Mouse (Mus musculus): Measurements from ENCODE around the gene Mical3. TPM values are rescaled to one million over a fixed set of nuclear protein-coding genes. Genes with fewer than 3 reads are reported as not detected.

Mical3 gene
- polyA plus RNA-seq, 1 experiment, result 57.5 TPM

DNA sequence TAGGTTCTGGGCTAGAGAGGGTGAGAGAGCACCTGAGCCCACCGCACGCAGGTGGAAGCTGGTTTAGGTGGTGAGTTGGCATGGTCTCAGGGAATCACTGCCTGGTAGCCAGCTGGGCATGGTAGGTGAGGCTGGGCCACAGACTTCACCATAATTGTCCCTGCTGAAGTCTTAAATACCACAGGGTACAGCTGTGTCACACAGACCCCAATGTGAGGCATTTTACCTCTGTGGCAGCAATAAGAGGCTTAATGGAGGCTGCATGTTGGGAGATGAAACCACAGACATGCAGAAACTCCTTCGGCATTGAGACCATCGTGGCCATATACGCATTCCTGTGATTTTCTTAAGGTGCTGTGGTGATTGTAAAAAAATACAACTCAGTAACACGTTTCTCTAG is 178.3 kb downstream of the Mical3 start:
- DNase-seq (ENCODE audit: low read depth), result no peak
- TF ChIP-seq POLR2A (IDR thresholded peaks at IDR 0.05; ENCODE audit: borderline replicate concordance, extremely low read depth, insufficient read depth, insufficient read length, poor library complexity, severe bottlenecking) (no peak), CTCF (IDR thresholded peaks at IDR 0.05; ENCODE audit: borderline replicate concordance, extremely low read depth, insufficient read depth, insufficient read length) (no peak)

DNA sequence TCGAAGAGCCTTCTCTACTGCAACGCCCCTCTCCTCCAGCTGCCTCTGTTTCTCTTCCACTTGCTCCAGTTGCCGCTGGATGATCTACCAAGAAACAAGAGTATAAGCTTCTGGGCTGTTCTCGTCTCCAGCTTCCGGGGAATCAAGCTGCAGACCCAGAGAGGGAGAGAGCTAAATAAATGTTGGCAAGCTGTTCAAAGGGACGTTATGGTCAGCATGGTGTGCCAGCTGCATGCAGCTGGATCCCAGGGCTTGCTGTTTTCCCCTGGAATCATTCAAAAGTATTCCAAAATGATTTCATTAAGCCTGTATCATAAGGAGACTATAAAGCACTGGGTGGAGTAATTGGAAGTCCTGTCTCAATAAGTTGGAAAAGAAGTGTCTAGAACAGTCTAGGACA is 179.5 kb downstream of the Mical3 start:
- no peak for DNase-seq (ENCODE audit: low read depth)

DNA sequence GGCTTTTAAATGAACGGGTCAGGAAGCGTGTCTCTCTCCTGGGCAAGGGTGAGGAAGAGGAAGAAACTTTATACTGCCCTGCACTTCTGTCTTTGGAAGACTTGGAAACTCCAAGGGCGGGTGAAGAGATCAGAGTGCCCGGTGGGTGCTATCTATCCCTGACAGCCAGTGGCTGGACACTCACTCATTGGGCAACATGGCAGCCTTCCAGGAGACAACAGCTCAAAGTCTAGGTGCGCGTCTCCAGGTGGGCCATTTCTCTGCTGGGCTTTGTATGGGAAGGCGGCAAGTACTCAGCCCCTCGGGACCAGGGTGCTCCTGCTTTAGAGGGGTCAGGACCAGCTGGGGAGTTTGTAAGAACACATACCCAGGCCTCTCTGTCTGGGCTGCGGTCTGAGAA is 185.3 kb downstream of the Mical3 start:
- DNase-seq (ENCODE audit: low read depth), result no peak
- no peak for TF ChIP-seq POLR2A (IDR thresholded peaks at IDR 0.05; ENCODE audit: borderline replicate concordance, extremely low read depth, insufficient read depth, insufficient read length, poor library complexity, severe bottlenecking)
- TF ChIP-seq CTCF (IDR thresholded peaks at IDR 0.05; ENCODE audit: borderline replicate concordance, extremely low read depth, insufficient read depth, insufficient read length), result no peak

More for the DNA sequence above, 179.5 kb downstream of the Mical3 start:
- TF ChIP-seq POLR2A (IDR thresholded peaks at IDR 0.05; ENCODE audit: borderline replicate concordance, extremely low read depth, insufficient read depth, insufficient read length, poor library complexity, severe bottlenecking) (no peak), CTCF (IDR thresholded peaks at IDR 0.05; ENCODE audit: borderline replicate concordance, extremely low read depth, insufficient read depth, insufficient read length) (no peak)

DNA sequence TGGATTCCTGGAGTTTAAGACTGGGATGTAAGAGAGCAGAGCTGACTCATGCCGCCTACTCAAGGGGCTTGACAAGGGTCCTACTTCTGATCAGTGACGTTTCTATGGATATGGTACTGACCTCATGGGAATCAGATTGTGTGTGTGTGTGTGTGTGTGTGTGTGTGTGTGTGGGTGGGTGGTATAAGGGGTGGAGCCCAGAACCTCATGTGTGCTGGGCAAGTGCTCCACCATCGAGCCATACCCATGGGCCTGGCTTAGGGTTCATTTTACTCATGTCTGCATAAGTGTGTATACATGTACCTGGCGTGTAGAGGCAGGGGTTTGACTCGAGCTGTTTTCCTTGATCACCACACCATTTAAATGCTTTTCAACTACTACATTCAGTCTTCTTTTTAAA is 186.8 kb downstream of the Mical3 start:
- no peak for TF ChIP-seq POLR2A (IDR thresholded peaks at IDR 0.05; ENCODE audit: borderline replicate concordance, extremely low read depth, insufficient read depth, insufficient read length, poor library complexity, severe bottlenecking)
- no peak for TF ChIP-seq CTCF (IDR thresholded peaks at IDR 0.05; ENCODE audit: borderline replicate concordance, extremely low read depth, insufficient read depth, insufficient read length)
- DNase-seq (ENCODE audit: low read depth), result no peak

DNA sequence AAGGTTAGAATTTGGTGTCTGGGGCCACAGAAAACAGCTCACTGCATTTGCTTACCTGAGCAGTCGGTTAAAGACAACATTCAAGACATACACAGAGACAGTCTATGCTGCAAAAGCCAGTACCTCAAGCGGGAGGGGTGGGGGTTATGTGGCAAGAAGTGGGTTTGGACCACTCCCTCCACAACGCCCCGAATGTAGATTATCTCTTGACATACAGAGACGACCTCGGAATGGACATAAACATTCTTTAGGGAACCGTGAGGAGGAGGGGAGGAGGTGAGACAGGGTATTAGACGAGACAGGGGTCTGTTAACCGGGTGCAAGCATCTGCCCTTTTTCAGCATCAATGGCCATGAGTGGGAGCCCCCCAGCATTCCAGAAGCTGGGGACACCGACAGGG is 187.2 kb downstream of the Mical3 start:
- TF ChIP-seq CTCF (IDR thresholded peaks at IDR 0.05; ENCODE audit: borderline replicate concordance, extremely low read depth, insufficient read depth, insufficient read length) (no peak), POLR2A (IDR thresholded peaks at IDR 0.05; ENCODE audit: borderline replicate concordance, extremely low read depth, insufficient read depth, insufficient read length, poor library complexity, severe bottlenecking) (no peak)
- no peak for DNase-seq (ENCODE audit: low read depth)

DNA sequence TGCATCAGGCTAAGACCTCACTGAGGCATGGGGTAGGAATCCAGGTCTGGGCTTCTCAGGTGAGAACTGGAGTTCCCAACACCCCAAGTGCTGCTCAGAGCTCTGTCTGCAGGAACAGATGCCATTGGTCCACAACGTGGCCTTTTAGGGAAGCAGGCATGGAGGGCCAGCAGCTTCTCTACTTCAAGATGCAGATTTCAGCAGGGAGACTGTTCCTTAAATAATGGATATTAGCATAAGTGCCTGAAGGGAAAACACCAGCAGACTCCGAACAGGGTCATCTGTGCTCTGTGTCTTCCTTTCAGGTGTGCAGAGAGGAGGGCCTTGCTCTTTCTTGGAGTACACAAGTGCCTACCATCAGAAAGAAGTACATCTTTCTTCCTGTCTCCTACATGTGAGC is 187.7 kb downstream of the Mical3 start:
- TF ChIP-seq POLR2A (IDR thresholded peaks at IDR 0.05; ENCODE audit: borderline replicate concordance, extremely low read depth, insufficient read depth, insufficient read length, poor library complexity, severe bottlenecking) (no peak), CTCF (IDR thresholded peaks at IDR 0.05; ENCODE audit: borderline replicate concordance, extremely low read depth, insufficient read depth, insufficient read length) (no peak)
- DNase-seq (ENCODE audit: low read depth), result no peak

DNA sequence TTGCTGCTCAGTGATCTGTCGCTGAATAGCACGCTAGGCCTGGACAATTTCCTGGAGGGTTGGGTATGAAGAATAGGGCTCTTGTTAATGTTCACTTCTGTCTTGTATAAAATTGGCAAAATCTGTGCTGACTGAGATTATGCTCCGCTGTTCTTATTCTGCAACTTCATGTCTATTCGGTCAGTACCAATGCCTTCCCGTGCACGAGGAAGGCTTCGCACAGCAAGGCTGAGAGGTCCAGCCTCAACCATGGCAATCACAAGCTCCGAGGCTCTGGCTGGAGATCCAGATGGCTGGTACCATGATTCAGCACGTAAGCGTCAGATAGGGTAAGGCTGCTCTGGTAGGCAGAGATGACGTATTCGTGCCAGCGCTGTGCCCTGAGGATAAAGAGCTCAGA is 189.2 kb downstream of the Mical3 start:
- DNase-seq (ENCODE audit: low read depth), result no peak
- TF ChIP-seq CTCF (IDR thresholded peaks at IDR 0.05; ENCODE audit: borderline replicate concordance, extremely low read depth, insufficient read depth, insufficient read length), result no peak
- TF ChIP-seq POLR2A (IDR thresholded peaks at IDR 0.05; ENCODE audit: borderline replicate concordance, extremely low read depth, insufficient read depth, insufficient read length, poor library complexity, severe bottlenecking), result no peak

DNA sequence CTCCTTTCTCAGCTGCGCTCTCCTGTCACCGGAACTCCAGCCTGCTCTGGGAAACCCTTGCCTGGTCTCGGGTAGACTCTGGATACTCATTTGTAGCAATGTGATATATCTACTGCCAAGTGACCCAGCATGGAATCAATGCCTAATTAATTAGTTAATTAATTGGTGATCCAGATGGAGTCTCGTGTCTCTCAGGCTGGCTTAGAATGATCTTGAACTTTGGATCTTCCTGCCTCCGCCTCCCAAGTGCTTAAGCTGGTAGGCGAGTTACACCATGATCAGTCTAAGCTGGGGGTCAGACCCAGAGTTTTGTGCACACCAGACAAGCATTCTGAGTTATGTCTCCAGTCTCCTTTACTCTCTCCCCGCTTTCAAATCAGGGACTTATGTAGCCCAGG is 189.7 kb downstream of the Mical3 start:
- DNase-seq (ENCODE audit: low read depth), result no peak
- no peak for TF ChIP-seq POLR2A (IDR thresholded peaks at IDR 0.05; ENCODE audit: borderline replicate concordance, extremely low read depth, insufficient read depth, insufficient read length, poor library complexity, severe bottlenecking)
- TF ChIP-seq CTCF (IDR thresholded peaks at IDR 0.05; ENCODE audit: borderline replicate concordance, extremely low read depth, insufficient read depth, insufficient read length), result no peak

DNA sequence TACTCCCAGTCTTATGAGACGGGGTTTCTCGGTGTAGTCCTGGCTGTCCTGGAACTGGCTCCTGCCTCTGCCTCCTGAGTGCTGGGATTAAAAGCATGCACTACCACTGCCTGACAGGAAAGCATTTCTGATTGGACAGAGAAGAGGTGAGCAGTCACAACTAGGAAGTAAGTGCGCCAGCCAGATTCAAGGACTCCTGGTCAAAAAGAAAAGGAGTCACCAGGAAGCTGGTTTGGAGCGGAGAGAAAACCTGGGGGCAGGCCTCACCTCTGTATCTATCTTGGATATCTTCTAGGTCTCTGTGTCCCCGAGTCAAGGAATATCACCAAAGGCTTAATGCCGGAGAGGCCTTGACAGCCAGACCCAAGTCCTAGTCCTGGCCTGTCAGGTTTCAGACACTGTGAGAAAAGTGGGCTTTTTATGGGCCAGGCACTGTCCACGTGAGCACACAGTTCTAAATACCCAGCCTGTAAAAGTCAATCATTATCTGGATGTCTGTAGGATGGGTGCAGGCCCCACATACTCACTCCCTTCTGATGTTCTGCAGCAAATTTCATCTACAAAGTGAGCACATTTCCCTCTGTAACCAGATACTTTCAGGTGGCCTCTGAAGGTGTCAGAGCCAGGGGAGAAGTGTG is 190.2 kb downstream of the Mical3 start:
- no peak for TF ChIP-seq CTCF (IDR thresholded peaks at IDR 0.05; ENCODE audit: borderline replicate concordance, extremely low read depth, insufficient read depth, insufficient read length)
- TF ChIP-seq POLR2A (IDR thresholded peaks at IDR 0.05; ENCODE audit: borderline replicate concordance, extremely low read depth, insufficient read depth, insufficient read length, poor library complexity, severe bottlenecking), result no peak
- no peak for DNase-seq (ENCODE audit: low read depth)

DNA sequence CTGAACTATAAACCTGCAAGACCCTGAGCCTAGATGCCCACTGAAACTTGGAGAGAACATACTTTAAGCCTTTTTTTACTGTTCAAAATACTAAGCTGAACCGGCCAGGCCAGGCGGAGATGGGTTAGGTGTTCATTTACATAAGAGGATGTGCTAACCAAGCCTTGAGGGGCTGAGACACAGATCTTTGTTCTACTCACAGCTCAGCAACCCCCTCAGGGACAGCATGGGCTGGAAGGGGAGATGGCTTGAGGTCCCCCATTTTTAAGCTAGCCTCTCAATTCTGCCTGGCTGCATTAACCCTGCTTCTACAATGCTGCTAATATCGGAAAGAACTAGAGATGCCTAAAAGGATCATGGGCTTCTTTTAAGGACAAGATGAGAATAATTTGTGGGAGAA is 191.0 kb downstream of the Mical3 start:
- TF ChIP-seq CTCF (IDR thresholded peaks at IDR 0.05; ENCODE audit: borderline replicate concordance, extremely low read depth, insufficient read depth, insufficient read length), result no peak
- no peak for TF ChIP-seq POLR2A (IDR thresholded peaks at IDR 0.05; ENCODE audit: borderline replicate concordance, extremely low read depth, insufficient read depth, insufficient read length, poor library complexity, severe bottlenecking)
- DNase-seq (ENCODE audit: low read depth), result no peak

DNA sequence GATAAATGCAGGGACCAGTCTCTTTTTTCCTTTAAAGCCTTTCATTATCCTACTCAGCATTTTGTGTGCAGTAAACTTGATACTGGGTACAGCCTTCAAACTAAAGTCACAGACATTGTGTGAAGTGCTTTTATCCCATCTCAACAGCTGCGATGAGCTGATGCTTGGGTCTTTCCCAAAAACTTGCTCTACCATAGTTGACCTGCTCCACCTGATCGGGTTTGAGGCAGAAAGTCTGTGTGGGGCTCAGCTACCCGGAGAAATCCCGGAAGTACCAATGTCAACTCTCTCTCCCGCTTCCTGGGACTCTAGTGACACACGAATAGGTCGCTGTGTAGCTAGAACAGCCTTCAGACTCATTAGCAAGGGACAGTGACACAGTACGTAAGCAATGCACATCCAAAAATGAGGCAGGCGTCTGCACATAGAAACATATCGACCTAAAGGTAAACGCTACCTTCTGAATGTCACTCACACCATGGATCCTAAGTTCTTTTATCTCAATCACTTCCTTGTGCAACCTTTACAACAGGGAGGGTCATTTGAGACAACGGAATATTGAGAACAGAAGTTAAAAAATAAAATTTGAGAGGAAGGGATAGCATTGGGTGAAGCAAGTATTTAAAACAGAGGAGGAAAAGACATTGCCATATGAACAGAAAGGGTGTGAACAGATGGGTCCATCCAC is 191.9 kb downstream of the Mical3 start:
- TF ChIP-seq POLR2A (IDR thresholded peaks at IDR 0.05; ENCODE audit: borderline replicate concordance, extremely low read depth, insufficient read depth, insufficient read length, poor library complexity, severe bottlenecking) (no peak), CTCF (IDR thresholded peaks at IDR 0.05; ENCODE audit: borderline replicate concordance, extremely low read depth, insufficient read depth, insufficient read length) (no peak)
- peak; percentile 23 for DNase-seq (ENCODE audit: low read depth)

Measured in brain, embryonic 14.5 days (tissue).